Mouse (Mus musculus): ENCODE results near the gene Sfxn1. TPM values are rescaled to one million over a fixed set of nuclear protein-coding genes. Genes with fewer than 3 reads are reported as not detected.

Sfxn1 gene
- polyA plus RNA-seq, 1 experiment from 2014 or later: 87.5 TPM

DNA sequence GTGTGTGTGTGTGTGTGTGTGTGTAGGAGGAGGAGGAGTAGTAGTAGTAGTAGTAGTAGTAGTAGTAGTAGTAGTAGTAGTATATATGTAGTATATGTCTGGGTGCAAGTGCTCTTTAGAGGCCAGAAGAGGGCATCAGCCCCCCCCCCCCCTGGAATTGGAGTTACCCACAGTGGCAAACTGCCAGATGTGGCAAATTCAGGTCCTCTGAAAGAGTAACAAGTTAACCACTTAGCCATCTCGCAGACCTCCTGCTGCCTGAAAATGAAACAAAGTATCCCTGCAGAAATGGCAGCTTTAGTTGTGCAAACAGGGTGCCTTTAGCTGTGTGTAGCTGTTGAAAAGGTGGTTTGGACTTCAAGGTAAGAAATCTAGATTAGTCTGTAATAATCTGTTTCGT lies 1.8 kb downstream of the Sfxn1 start:
- no peak overlapping the region for H3K4me2 ChIP-seq (replicated peaks; ENCODE audit: low read depth, low read length)
- no peak overlapping the region for H3K27ac ChIP-seq (ENCODE audit: low read depth, low read length)
- ATAC-seq (ENCODE audit: low FRiP score) (no peak), DNase-seq (ENCODE audit: low spot score) (no peak)
- no peak overlapping the region for H3K9ac ChIP-seq (ENCODE audit: low read depth, low read length)
- no peaks in the 10 kb centered on the region for H3K9me3 ChIP-seq (ENCODE audit: control insufficient read depth, low read length)
- H3K4me1 ChIP-seq (replicated peaks; ENCODE audit: control insufficient read depth, insufficient read depth, low read length): no peaks in the 10 kb centered on the region
- no peaks in the 10 kb centered on the region for H3K36me3 ChIP-seq (ENCODE audit: control insufficient read depth, insufficient read depth, low read length)
- no peaks in the 10 kb centered on the region for H3K27me3 ChIP-seq (ENCODE audit: control insufficient read depth, insufficient read depth, low read length)
- WGBS: 83% methylated on average over 2 of the region's 2 CpGs
- no peak overlapping the region for H3K4me3 ChIP-seq (ENCODE audit: low read depth, low read length)

- no peak overlapping the region for H3K27ac ChIP-seq (ENCODE audit: low read depth, low read length)
- no peak overlapping the region for H3K4me2 ChIP-seq (replicated peaks; ENCODE audit: low read depth, low read length)
- H3K36me3 ChIP-seq (ENCODE audit: control insufficient read depth, insufficient read depth, low read length): no peaks in the 10 kb centered on the region
- WGBS: 91% methylated on average over 2 of the region's 2 CpGs
- no peak for DNase-seq (ENCODE audit: low spot score)
- no peaks in the 10 kb centered on the region for H3K4me1 ChIP-seq (replicated peaks; ENCODE audit: control insufficient read depth, insufficient read depth, low read length)
- H3K9me3 ChIP-seq (ENCODE audit: control insufficient read depth, low read length): no peaks in the 10 kb centered on the region
- no peaks in the 10 kb centered on the region for H3K27me3 ChIP-seq (ENCODE audit: control insufficient read depth, insufficient read depth, low read length)
- no peak overlapping the region for H3K4me3 ChIP-seq (ENCODE audit: low read depth, low read length)
- ATAC-seq (ENCODE audit: low FRiP score): no peak
- H3K9ac ChIP-seq (ENCODE audit: low read depth, low read length): no peak overlapping the region
Observed at GRCm38 (mm10) chr13:54075416-54075815, 3.7 kb downstream of the Sfxn1 start.

DNA sequence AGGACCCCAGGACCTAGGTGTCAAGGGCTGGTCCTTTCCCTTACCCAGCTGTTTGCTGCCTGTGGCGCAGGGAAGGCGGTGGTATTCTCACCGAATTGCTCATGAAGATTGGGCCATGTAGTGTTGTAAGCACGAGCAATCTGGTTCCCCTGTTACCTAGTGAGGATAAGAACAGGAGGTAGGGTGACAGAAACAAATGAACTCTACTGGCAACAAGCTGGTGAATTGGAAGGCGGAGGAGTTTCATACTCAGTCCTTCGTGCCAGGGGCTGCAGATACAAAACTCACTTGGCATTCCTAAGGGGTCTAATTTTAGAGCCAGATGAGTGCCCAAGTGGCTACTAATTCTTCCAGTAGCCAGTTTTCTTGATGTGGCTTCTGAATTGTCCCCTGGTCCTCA lies 4.4 kb downstream of the Sfxn1 start:
- H3K4me3 ChIP-seq (ENCODE audit: low read depth, low read length): no peak overlapping the region
- H3K27ac ChIP-seq (ENCODE audit: low read depth, low read length): no peak overlapping the region
- no peaks in the 10 kb centered on the region for H3K27me3 ChIP-seq (ENCODE audit: control insufficient read depth, insufficient read depth, low read length)
- H3K9me3 ChIP-seq (ENCODE audit: control insufficient read depth, low read length): no peaks in the 10 kb centered on the region
- no peak overlapping the region for H3K9ac ChIP-seq (ENCODE audit: low read depth, low read length)
- no peak for ATAC-seq (ENCODE audit: low FRiP score)
- no peaks in the 10 kb centered on the region for H3K4me1 ChIP-seq (replicated peaks; ENCODE audit: control insufficient read depth, insufficient read depth, low read length)
- DNase-seq (ENCODE audit: low spot score): no peak
- WGBS: 97% methylated on average over 6 of the region's 6 CpGs
- H3K36me3 ChIP-seq (ENCODE audit: control insufficient read depth, insufficient read depth, low read length): no peaks in the 10 kb centered on the region
- no peak overlapping the region for H3K4me2 ChIP-seq (replicated peaks; ENCODE audit: low read depth, low read length)

DNA sequence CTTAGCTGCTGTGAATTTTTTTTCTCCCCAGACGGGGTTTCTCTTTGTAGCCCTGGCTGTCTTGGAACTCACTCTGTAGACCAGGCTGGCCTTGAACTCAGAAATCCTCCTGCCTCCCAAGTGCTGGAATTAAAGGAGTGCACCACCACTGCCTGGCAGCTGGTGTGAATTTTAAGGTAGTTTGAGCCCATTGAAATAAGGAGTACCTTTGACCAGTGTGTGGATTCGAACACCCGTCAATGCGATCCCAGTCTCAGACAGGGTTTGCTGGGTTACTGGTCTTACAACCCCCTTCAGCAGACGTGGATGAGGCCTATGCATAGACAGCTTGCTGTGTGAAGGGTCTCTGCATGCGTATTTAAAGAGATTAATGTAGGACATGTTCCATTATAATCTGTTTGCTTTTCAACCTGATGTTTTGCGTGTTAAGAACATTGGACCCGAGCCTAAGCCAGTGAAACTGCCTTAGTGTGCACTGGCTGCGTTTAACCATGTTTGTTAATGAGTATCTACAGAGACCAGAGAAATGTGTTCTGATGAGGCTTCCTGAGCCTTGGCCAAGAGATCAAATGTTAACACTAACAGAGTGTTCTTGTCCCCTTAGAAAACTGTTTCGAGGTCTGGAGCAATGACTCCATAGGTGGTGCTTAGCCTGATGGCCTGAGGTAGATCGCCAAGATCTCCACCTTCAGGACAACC lies 5.2 kb downstream of the Sfxn1 start:
- no peak overlapping the region for H3K4me2 ChIP-seq (replicated peaks; ENCODE audit: low read depth, low read length)
- no peaks in the 10 kb centered on the region for H3K4me1 ChIP-seq (replicated peaks; ENCODE audit: control insufficient read depth, insufficient read depth, low read length)
- WGBS: 90% methylated on average over 11 of the region's 11 CpGs
- no peak for DNase-seq (ENCODE audit: low spot score)
- no peak overlapping the region for H3K4me3 ChIP-seq (ENCODE audit: low read depth, low read length)
- no peaks in the 10 kb centered on the region for H3K27me3 ChIP-seq (ENCODE audit: control insufficient read depth, insufficient read depth, low read length)
- H3K27ac ChIP-seq (ENCODE audit: low read depth, low read length): no peak overlapping the region
- no peak for ATAC-seq (ENCODE audit: low FRiP score)
- H3K36me3 ChIP-seq (ENCODE audit: control insufficient read depth, insufficient read depth, low read length): no peaks in the 10 kb centered on the region
- no peak overlapping the region for H3K9ac ChIP-seq (ENCODE audit: low read depth, low read length)
- H3K9me3 ChIP-seq (ENCODE audit: control insufficient read depth, low read length): no peaks in the 10 kb centered on the region

GRCm38 (mm10) chr13:54077470-54078174 lies 6.0 kb downstream of the Sfxn1 start:
- Histone ChIP-seq H3K4me1 (replicated peaks; ENCODE audit: control insufficient read depth, insufficient read depth, low read length) (no peaks in the 10 kb centered on the region), H3K4me2 (replicated peaks; ENCODE audit: low read depth, low read length) (no peak overlapping the region), H3K9me3 (ENCODE audit: control insufficient read depth, low read length) (no peaks in the 10 kb centered on the region), H3K27me3 (ENCODE audit: control insufficient read depth, insufficient read depth, low read length) (no peaks in the 10 kb centered on the region), H3K27ac (ENCODE audit: low read depth, low read length) (no peak overlapping the region), H3K4me3 (ENCODE audit: low read depth, low read length) (no peak overlapping the region), H3K9ac (ENCODE audit: low read depth, low read length) (no peak overlapping the region), H3K36me3 (ENCODE audit: control insufficient read depth, insufficient read depth, low read length) (no peaks in the 10 kb centered on the region)
- ATAC-seq (ENCODE audit: low FRiP score) (no peak), DNase-seq (ENCODE audit: low spot score) (no peak)
- 90% methylated on average over 11 of the region's 11 CpGs for WGBS

DNA sequence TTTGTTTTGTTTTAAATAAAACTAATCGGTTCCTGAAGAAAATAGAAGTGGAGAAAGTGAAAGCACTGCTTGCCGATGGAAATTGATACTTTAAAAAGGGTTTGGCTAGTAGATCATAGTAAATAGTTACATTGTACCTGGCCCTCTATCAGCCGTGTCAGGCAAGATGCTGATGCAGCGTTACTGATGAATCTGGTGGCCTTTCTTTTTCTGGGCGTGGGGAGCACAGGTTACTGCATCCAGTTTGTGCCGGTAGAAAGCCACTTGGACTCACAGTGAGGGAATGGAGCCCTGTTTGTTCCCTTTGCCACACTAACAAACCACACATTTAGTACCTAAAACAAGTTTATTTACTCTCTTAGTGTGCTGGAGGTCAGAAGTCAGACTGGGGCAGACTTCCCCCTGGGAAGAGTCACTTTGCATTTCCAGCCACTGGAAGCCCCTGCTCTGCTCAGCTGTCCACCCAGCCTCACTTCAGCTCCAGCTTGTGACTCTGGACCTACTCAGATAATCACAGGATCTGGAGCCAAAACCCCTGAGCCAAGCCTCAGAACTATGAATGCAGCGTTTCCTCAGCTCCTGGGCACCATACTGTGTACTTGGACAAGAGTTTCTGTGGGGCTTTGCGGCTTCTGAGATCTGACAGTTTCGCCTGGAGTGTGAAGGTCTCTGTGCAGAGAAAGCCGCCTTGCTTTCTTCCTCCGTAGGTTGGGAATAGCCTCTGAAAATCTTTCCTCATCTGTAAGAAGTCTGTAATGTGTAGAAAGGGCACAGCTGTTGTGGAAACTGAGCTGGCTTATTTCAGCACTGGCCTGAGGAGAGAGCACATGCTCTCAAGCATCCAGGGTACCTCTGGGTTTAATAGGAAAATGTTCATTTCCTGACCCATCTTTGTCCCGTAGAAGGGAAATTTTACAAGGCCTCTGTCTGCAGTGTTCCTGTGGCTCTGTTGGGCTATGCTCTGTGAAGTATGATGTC lies 8.4 kb downstream of the Sfxn1 start:
- WGBS: 79% methylated on average over 12 of the region's 12 CpGs

DNA sequence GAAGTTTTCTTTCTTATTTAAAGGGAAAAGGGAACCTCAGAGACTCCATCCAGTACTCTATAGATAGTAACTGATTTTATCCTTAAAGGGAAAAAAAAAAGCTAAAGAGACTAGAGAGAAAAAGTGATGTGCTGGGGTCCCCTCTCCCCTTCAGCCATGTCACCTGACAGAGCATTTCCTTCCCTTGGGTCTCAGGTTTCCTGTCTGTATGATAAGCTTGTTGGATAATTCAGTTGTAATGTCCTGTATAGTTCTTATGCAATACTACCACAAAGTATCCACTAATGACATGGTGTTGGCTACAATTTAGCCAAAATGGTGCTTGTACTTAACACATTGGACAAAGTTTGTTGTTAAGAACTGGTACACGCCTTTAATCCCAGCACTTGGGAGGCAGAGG lies 9.1 kb downstream of the Sfxn1 start:
- Histone ChIP-seq H3K36me3 (ENCODE audit: control insufficient read depth, insufficient read depth, low read length) (no peaks in the 10 kb centered on the region), H3K9ac (ENCODE audit: low read depth, low read length) (no peak overlapping the region), H3K27me3 (ENCODE audit: control insufficient read depth, insufficient read depth, low read length) (no peaks in the 10 kb centered on the region), H3K9me3 (ENCODE audit: control insufficient read depth, low read length) (no peaks in the 10 kb centered on the region), H3K4me2 (replicated peaks; ENCODE audit: low read depth, low read length) (no peak overlapping the region), H3K4me1 (replicated peaks; ENCODE audit: control insufficient read depth, insufficient read depth, low read length) (no peaks in the 10 kb centered on the region), H3K4me3 (ENCODE audit: low read depth, low read length) (no peak overlapping the region), H3K27ac (ENCODE audit: low read depth, low read length) (no peak overlapping the region)
- ATAC-seq (ENCODE audit: low FRiP score) (no peak), DNase-seq (ENCODE audit: low spot score) (no peak)
- WGBS: 97% methylated on average over 1 of the region's 1 CpGs

More for the DNA sequence above, 8.4 kb downstream of the Sfxn1 start:
- Histone ChIP-seq H3K9ac (ENCODE audit: low read depth, low read length) (no peak overlapping the region), H3K4me2 (replicated peaks; ENCODE audit: low read depth, low read length) (no peak overlapping the region), H3K27me3 (ENCODE audit: control insufficient read depth, insufficient read depth, low read length) (no peaks in the 10 kb centered on the region), H3K9me3 (ENCODE audit: control insufficient read depth, low read length) (no peaks in the 10 kb centered on the region), H3K4me3 (ENCODE audit: low read depth, low read length) (no peak overlapping the region), H3K4me1 (replicated peaks; ENCODE audit: control insufficient read depth, insufficient read depth, low read length) (no peaks in the 10 kb centered on the region), H3K27ac (ENCODE audit: low read depth, low read length) (no peak overlapping the region), H3K36me3 (ENCODE audit: control insufficient read depth, insufficient read depth, low read length) (no peaks in the 10 kb centered on the region)
- DNase-seq (ENCODE audit: low spot score) (no peak), ATAC-seq (ENCODE audit: low FRiP score) (no peak)

DNA sequence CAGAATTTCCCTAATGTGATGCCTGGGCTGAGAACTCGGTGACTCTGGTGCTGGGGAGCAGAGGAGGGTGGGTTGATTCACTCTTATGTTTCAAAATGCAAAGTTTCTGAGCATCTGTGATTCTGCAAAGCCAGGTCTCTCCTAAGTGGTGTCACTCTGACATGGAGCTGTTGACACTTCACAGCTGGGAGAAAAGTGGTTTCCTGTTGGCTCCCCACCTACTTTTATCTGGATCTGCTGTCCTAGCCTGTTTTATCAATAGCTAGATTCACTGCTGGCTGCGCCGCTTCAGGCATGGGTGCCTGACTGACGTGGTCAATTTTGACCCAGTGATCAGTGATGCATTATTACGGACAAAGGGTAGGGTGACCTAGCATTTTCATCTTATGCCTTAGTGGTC lies 11.3 kb downstream of the Sfxn1 start:
- WGBS: 71% methylated on average over 5 of the region's 5 CpGs
- no peak overlapping the region for H3K4me2 ChIP-seq (replicated peaks; ENCODE audit: low read depth, low read length)

More for the DNA sequence above, 11.3 kb downstream of the Sfxn1 start:
- no peaks in the 10 kb centered on the region; the same call in 1 of the 2 replicates for H3K36me3 ChIP-seq (ENCODE audit: control insufficient read depth, insufficient read depth, low read length)
- H3K4me1 ChIP-seq (replicated peaks; ENCODE audit: control insufficient read depth, insufficient read depth, low read length): no peaks in the 10 kb centered on the region
- ATAC-seq (ENCODE audit: low FRiP score): no peak
- H3K9ac ChIP-seq (ENCODE audit: low read depth, low read length): no peak overlapping the region
- no peak for DNase-seq (ENCODE audit: low spot score)
- no peak overlapping the region for H3K27ac ChIP-seq (ENCODE audit: low read depth, low read length)
- no peaks in the 10 kb centered on the region for H3K9me3 ChIP-seq (ENCODE audit: control insufficient read depth, low read length)
- H3K27me3 ChIP-seq (ENCODE audit: control insufficient read depth, insufficient read depth, low read length): no peaks in the 10 kb centered on the region
- no peak overlapping the region for H3K4me3 ChIP-seq (ENCODE audit: low read depth, low read length)
